Mouse (Mus musculus) MEL (cell line): ENCODE data around the gene Sel1l. TPM values are rescaled to one million over a fixed set of nuclear protein-coding genes. Genes with fewer than 3 reads are reported as not detected.

Experiments
- DNase-seq: peaks from one replicate; pipeline ENCODE4 v3.0.0; 2011; ENCODE audit warnings: low read depth, low spot score
- H3K27ac ChIP-seq: 2 replicates; pipeline ENCODE4 v1.5.1; 2012; ENCODE audit warnings: low read depth, mild to moderate bottlenecking, control low read depth, low read length, moderate library complexity; ENCODE audit not compliant: control insufficient read depth
- H3K27me3 ChIP-seq, 2 experiments: fragments of 150-350 bp in 1 of 2; sonication (generic) in 1 of 2; 2 replicates each; pipeline ENCODE4 v1.6.1; 2012; ENCODE audit warnings: low read length in 2 of 2, mild to moderate bottlenecking in 2 of 2, improper control_type of control experiment in 1 of 2, moderate library complexity in 1 of 2; ENCODE audit not compliant: insufficient read depth in 2 of 2, control insufficient read depth in 1 of 2
- H3K36me3 ChIP-seq, 2 experiments: 2 replicates each; pipeline ENCODE4 v1.6.1; 2012 to 2014; ENCODE audit warnings: low read length in 2 of 2, improper control_type of control experiment in 1 of 2, inconsistent platforms in 1 of 2, mild to moderate bottlenecking in 1 of 2; ENCODE audit not compliant: insufficient read depth in 2 of 2, control insufficient read depth in 1 of 2
- H3K4me1 ChIP-seq, 2 experiments: fragments of 150-350 bp in 1 of 2; sonication (generic) in 1 of 2; 2 replicates each; pipeline ENCODE4 v1.6.1; 2012; ENCODE audit warnings: low read length in 2 of 2, improper control_type of control experiment in 1 of 2, mild to moderate bottlenecking in 1 of 2; ENCODE audit not compliant: insufficient read depth in 2 of 2, control insufficient read depth in 1 of 2
- H3K4me3 ChIP-seq, 2 experiments: fragments of 150-350 bp in 1 of 2; sonication (generic) in 1 of 2; 2 replicates each; pipeline ENCODE4 v1.5.1; 2012; ENCODE audit warnings: low read depth in 2 of 2, low read length in 2 of 2, mild to moderate bottlenecking in 2 of 2, moderate library complexity in 2 of 2, control low read depth in 1 of 2, improper control_type of control experiment in 1 of 2; ENCODE audit not compliant: control insufficient read depth in 1 of 2, insufficient read depth in 1 of 2
- H3K79me2 ChIP-seq: 2 replicates; pipeline ENCODE4 v1.6.1; 2012; ENCODE audit warnings: mild to moderate bottlenecking, low read length, moderate library complexity; ENCODE audit not compliant: control insufficient read depth, poor library complexity, insufficient read depth
- H3K9ac ChIP-seq: 2 replicates; pipeline ENCODE4 v1.6.1; 2012; ENCODE audit warnings: low read depth, mild to moderate bottlenecking, control low read depth, low read length, moderate library complexity; ENCODE audit not compliant: control insufficient read depth, poor library complexity, severe bottlenecking
- H3K9me3 ChIP-seq: fragments of 150-350 bp; sonication (generic); replicated peaks from 2 replicates; pipeline ENCODE4 v1.6.1; 2012; ENCODE audit warnings: mild to moderate bottlenecking, low read length, improper control_type of control experiment, moderate library complexity; ENCODE audit not compliant: insufficient read depth
- BHLHE40 ChIP-seq: IDR thresholded peaks from 2 replicates; pipeline ENCODE4 v1.6.1; 2012; ENCODE audit warnings: low read depth, mild to moderate bottlenecking, inconsistent platforms, low read length, improper control_type of control experiment, borderline replicate concordance
- CHD2 ChIP-seq: IDR thresholded peaks from 2 replicates; pipeline ENCODE4 v1.6.1; 2011; ENCODE audit warnings: low read length, improper control_type of control experiment
- CTCF ChIP-seq, 3 experiments: IDR thresholded peaks in 2 of 3; conservative IDR thresholded peaks in 1 of 3; 2 replicates each; pipeline ENCODE4 v1.5.1; 2011 to 2012; ENCODE audit warnings: low read length in 3 of 3, low read depth in 2 of 3, mild to moderate bottlenecking in 2 of 3, improper control_type of control experiment in 1 of 3, inconsistent platforms in 1 of 3, mixed read lengths in 1 of 3, moderate library complexity in 1 of 3; ENCODE audit not compliant: control insufficient read depth in 1 of 3, insufficient read depth in 1 of 3, poor library complexity in 1 of 3, severe bottlenecking in 1 of 3
- E2F4 ChIP-seq: IDR thresholded peaks from 2 replicates; pipeline ENCODE4 v1.6.1; 2011; ENCODE audit warnings: low read depth, low read length, improper control_type of control experiment, borderline replicate concordance
- ELF1 ChIP-seq: IDR thresholded peaks from 2 replicates; pipeline ENCODE4 v1.6.1; 2014; ENCODE audit warnings: low read depth, mild to moderate bottlenecking, inconsistent platforms, low read length, improper control_type of control experiment, moderate library complexity
- EP300 ChIP-seq, 2 experiments: IDR thresholded peaks; 2 replicates each; pipeline ENCODE4 v1.6.1; 2011; ENCODE audit warnings: improper control_type of control experiment in 2 of 2, low read length in 2 of 2, low read depth in 1 of 2, mild to moderate bottlenecking in 1 of 2
- ETS1 ChIP-seq: IDR thresholded peaks from 2 replicates; pipeline ENCODE4 v1.6.1; 2012; ENCODE audit warnings: low read depth, mild to moderate bottlenecking, inconsistent platforms, low read length, improper control_type of control experiment, moderate library complexity
- HCFC1 ChIP-seq: IDR thresholded peaks from 2 replicates; pipeline ENCODE4 v1.6.1; 2012; ENCODE audit warnings: low read depth, mild to moderate bottlenecking, inconsistent platforms, low read length, improper control_type of control experiment, moderate library complexity
- JUND ChIP-seq: IDR thresholded peaks from 2 replicates; pipeline ENCODE4 v1.6.1; 2011; ENCODE audit warnings: low read depth, mild to moderate bottlenecking, improper control_type of control experiment, low read length
- KAT2A ChIP-seq: conservative IDR thresholded peaks from 2 replicates; pipeline ENCODE4 v1.6.1; 2012; ENCODE audit warnings: low read depth, low read length, improper control_type of control experiment, inconsistent platforms
- MAFK ChIP-seq: IDR thresholded peaks from 2 replicates; pipeline ENCODE4 v1.6.1; 2011; ENCODE audit warnings: low read depth, mild to moderate bottlenecking, low read length, improper control_type of control experiment, borderline replicate concordance
- MAX ChIP-seq: IDR thresholded peaks from 2 replicates; pipeline ENCODE4 v1.6.1; 2011; ENCODE audit warnings: low read length, improper control_type of control experiment
- MAZ ChIP-seq: IDR thresholded peaks from 2 replicates; pipeline ENCODE4 v1.6.1; 2012; ENCODE audit warnings: low read depth, mild to moderate bottlenecking, inconsistent platforms, low read length, improper control_type of control experiment
- MEF2A ChIP-seq: IDR thresholded peaks from 2 replicates; pipeline ENCODE4 v1.6.1; 2014; ENCODE audit warnings: low read depth, mild to moderate bottlenecking, inconsistent platforms, low read length, improper control_type of control experiment; ENCODE audit not compliant: poor library complexity, insufficient replicate concordance, severe bottlenecking; ENCODE audit errors: extremely low read depth
- MYB ChIP-seq: IDR thresholded peaks from 2 replicates; pipeline ENCODE4 v1.6.1; 2011; ENCODE audit warnings: mild to moderate bottlenecking, low read depth, low read length, improper control_type of control experiment
- MYC ChIP-seq: IDR thresholded peaks from 2 replicates; pipeline ENCODE4 v1.6.1; 2011; ENCODE audit warnings: low read depth, mild to moderate bottlenecking, low read length, improper control_type of control experiment, moderate library complexity
- NELFE ChIP-seq: IDR thresholded peaks from 2 replicates; pipeline ENCODE4 v1.6.1; 2011; ENCODE audit warnings: low read depth, low read length, improper control_type of control experiment
- POLR2A ChIP-seq, 2 experiments: IDR thresholded peaks; 2 replicates each; pipeline ENCODE4 v1.6.1; 2011 to 2012; ENCODE audit warnings: low read length in 2 of 2, mild to moderate bottlenecking in 2 of 2, control low read depth in 1 of 2, improper control_type of control experiment in 1 of 2, low read depth in 1 of 2, moderate library complexity in 1 of 2; ENCODE audit not compliant: control insufficient read depth in 1 of 2, insufficient read depth in 1 of 2, poor library complexity in 1 of 2
- POLR2AphosphoS2 ChIP-seq: IDR thresholded peaks from 2 replicates; pipeline ENCODE4 v1.6.1; 2011; ENCODE audit warnings: low read length, improper control_type of control experiment
- RCOR1 ChIP-seq: IDR thresholded peaks from 2 replicates; pipeline ENCODE4 v1.6.1; 2012; ENCODE audit warnings: low read depth, mild to moderate bottlenecking, inconsistent platforms, low read length, improper control_type of control experiment
- SMC3 ChIP-seq: IDR thresholded peaks from 2 replicates; pipeline ENCODE4 v1.6.1; 2011; ENCODE audit warnings: low read depth, low read length, improper control_type of control experiment
- TCF12 ChIP-seq: IDR thresholded peaks from 2 replicates; pipeline ENCODE4 v1.6.1; 2014; ENCODE audit warnings: low read depth, mild to moderate bottlenecking, inconsistent platforms, low read length, improper control_type of control experiment, moderate library complexity
- UBTF ChIP-seq: IDR thresholded peaks from 2 replicates; pipeline ENCODE4 v1.6.1; 2012; ENCODE audit warnings: low read depth, mild to moderate bottlenecking, inconsistent platforms, low read length, improper control_type of control experiment, moderate library complexity, borderline replicate concordance; ENCODE audit not compliant: insufficient read depth
- USF1 ChIP-seq: IDR thresholded peaks from 2 replicates; pipeline ENCODE4 v1.6.1; 2014; ENCODE audit warnings: low read depth, mild to moderate bottlenecking, inconsistent platforms, low read length, improper control_type of control experiment, moderate library complexity
- ZKSCAN1 ChIP-seq: IDR thresholded peaks from 2 replicates; pipeline ENCODE4 v1.6.1; 2012; ENCODE audit warnings: low read depth, mild to moderate bottlenecking, inconsistent platforms, low read length, improper control_type of control experiment, moderate library complexity
- ZNF384 ChIP-seq: IDR thresholded peaks from 2 replicates; pipeline ENCODE4 v1.6.1; 2012; ENCODE audit warnings: low read depth, mild to moderate bottlenecking, inconsistent platforms, low read length, improper control_type of control experiment
- polyA plus RNA-seq, 2 experiments: library from polyadenylated mRNA; stranded (reverse) in 1 of 2; unstranded in 1 of 2; fragments of >175 nt in 1 of 2; fragments of >200 nt in 1 of 2; gene quantifications; 2 replicates each; pipeline versions ENCODE4 v1.2.1 to v1.2.4; 2012; ENCODE audit warnings: low replicate concordance in 2 of 2, low read depth in 1 of 2; ENCODE audit not compliant: insufficient read length in 2 of 2, insufficient read depth in 1 of 2, missing spikeins in 1 of 2
- total RNA-seq: library from RNA; depleted of rRNA; stranded (reverse); fragments of 300-350 nt; gene quantifications from 2 replicates; pipeline ENCODE4 v1.2.3, GENCODE M21; 2012

Sel1l gene
- total and polyA plus RNA-seq, 3 experiments = 32.0 to 299 (median 35.6) TPM

DNA sequence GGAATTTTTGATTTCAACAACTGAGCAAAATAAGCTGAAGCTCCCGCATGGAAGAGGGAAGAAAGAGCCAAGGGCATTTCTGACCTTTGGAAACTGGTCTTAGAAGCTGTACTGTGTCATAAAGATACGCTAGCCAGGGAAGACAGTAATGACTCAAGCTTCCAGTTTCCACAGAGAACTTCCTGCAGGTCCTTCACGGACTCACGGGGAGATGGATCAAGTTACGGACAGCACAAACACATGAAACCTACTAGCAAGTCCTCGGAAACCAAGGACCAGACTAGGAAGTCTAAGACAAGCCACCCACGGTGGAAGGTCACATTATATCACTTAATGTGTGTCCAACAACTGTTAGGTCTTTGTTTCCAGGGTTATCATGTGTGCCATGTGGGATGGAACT is 10.7 kb downstream of the Sel1l start:
- no peaks in the 10 kb centered on the region for H3K9me3 ChIP-seq
- H3K27ac ChIP-seq = no peak overlapping the region
- no peak overlapping the region for H3K9ac ChIP-seq
- no peak for DNase-seq
- H3K4me1 ChIP-seq = no peaks in the 10 kb centered on the region
- H3K79me2 ChIP-seq = no peaks in the 10 kb centered on the region
- no peaks in the 10 kb centered on the region for H3K27me3 ChIP-seq
- no peak overlapping the region for H3K4me3 ChIP-seq
- H3K36me3 ChIP-seq = peaks cover 0 to 7% of the 10 kb centered on the region in 2 experiments; a peak in 2 of 4 replicates
- no peak for TF ChIP-seq ZNF384
- no peak for TF ChIP-seq MAX
- no peak for TF ChIP-seq KAT2A
- no peak for TF ChIP-seq POLR2AphosphoS2
- no peak for TF ChIP-seq CHD2
- no peak for TF ChIP-seq MAFK
- TF ChIP-seq E2F4 = no peak
- no peak for TF ChIP-seq ZKSCAN1

DNA sequence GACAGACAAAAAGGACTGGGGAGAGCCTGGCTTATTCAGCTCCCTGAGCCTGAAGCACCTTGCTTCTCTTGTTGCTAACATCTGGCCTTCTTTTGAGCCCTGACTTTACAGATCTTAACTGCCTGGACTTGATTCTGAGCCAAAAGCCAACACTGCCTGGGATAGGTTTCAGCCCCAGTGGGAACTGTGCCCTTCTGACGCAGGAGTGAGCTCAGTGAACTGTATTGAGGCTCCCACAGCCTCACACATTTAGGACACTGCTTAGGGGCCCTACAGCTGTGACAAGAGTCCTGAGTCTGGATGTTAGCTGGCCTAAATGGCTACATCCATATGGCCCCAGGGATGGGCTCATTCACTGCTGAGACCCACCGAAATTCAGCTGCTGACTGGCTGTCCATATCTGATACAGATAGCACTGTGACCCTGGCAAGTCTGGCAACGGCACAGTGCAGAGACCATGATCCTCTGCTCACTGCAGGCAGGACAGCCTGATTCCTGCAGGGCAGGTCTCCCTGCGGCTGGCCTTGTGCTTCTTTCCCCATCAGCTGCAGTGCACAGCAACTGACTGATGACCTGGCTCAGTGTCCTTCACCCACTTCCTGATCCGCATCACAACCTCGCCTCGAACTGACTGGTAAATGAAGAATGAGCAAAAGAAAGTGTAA is 11.4 kb downstream of the Sel1l start:
- Histone ChIP-seq H3K27me3 (no peaks in the 10 kb centered on the region), H3K9ac (no peak overlapping the region), H3K79me2 (no peaks in the 10 kb centered on the region), H3K4me3 (no peak overlapping the region), H3K9me3 (no peaks in the 10 kb centered on the region), H3K27ac (no peak overlapping the region), H3K36me3 (peaks cover 0 to 6% of the 10 kb centered on the region in 2 experiments; a peak in 2 of 4 replicates), H3K4me1 (no peaks in the 10 kb centered on the region)
- TF ChIP-seq NELFE (no peak), MAZ (no peak), UBTF (no peak), ZNF384 (no peak), TCF12 (no peak), RCOR1 (no peak)
- DNase-seq = no peak

DNA sequence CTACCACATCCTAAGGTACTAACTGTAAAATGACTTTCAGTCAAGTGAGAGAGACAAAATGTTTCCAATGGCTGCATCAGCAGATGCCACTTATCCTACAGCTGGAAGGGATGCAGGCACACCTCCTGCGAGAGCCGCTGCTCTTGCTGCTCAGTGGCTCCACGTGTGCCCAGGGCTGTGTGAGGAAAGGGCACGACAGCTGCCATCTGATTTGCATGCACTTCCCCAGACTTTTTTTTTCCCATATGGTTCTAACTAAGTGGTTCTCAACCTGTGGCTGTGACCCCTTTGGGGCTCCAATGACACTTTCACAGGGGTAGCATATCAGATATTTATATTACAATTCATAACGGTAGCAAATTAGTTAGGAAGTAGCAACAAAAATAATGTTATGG is 15.0 kb downstream of the Sel1l start:
- Histone ChIP-seq H3K4me1 (no peaks in the 10 kb centered on the region), H3K27ac (no peak overlapping the region), H3K27me3 (no peaks in the 10 kb centered on the region), H3K9me3 (no peaks in the 10 kb centered on the region), H3K79me2 (no peaks in the 10 kb centered on the region), H3K9ac (no peak overlapping the region), H3K36me3 (peaks cover 0 to 14% of the 10 kb centered on the region in 2 experiments; a peak in 2 of 4 replicates), H3K4me3 (no peak overlapping the region)
- no peak for DNase-seq
- TF ChIP-seq CHD2 (no peak), JUND (no peak), BHLHE40 (no peak), ZKSCAN1 (no peak), UBTF (no peak), POLR2A (IDR thresholded peaks at IDR 0.05; ENCODE audit: control insufficient read depth in 1 of 2, insufficient read depth in 1 of 2, low read depth in 1 of 2, low read length in 2 of 2, poor library complexity in 1 of 2) (no peak), SMC3 (no peak), MYB (no peak), EP300 (IDR thresholded peaks at IDR 0.05; ENCODE audit: low read depth in 1 of 2, low read length in 2 of 2) (no peak), ELF1 (no peak), KAT2A (no peak), MYC (no peak), HCFC1 (no peak), ETS1 (no peak), USF1 (no peak), CTCF (IDR thresholded peaks at IDR 0.05 in 2 of 3, conservative IDR thresholded peaks at IDR 0.05 in 1 of 3; ENCODE audit: control insufficient read depth in 1 of 3, insufficient read depth in 1 of 3, low read depth in 2 of 3, low read length in 3 of 3, poor library complexity in 1 of 3, severe bottlenecking in 1 of 3) (no peak), MEF2A (no peak)
